Mouse (Mus musculus) midbrain, embryonic 15.5 days (tissue): ENCODE results near the gene Tent5a. TPM values are rescaled to one million over a fixed set of nuclear protein-coding genes. Genes with fewer than 3 reads are reported as not detected.

Experiments used
- polyA plus RNA-seq: library from polyadenylated mRNA; unstranded; fragments of >200 nt; fragmentation: Nextera tagmentation; extraction: Ambion mirVana; gene quantifications from 2 replicates; pipeline ENCODE4 v1.2.1, GENCODE M21; 2015

The Tent5a gene
- polyA plus RNA-seq, 1 experiment from 2014 or later: 5.0 TPM

Other genes with a start within 250 kb of the Tent5a start
- gene Gm11114, start 14.6 kb downstream of the Tent5a start, polyA plus RNA-seq: not detected in 2 replicates